Mouse (Mus musculus): Measurements from ENCODE around the gene Hspb6. TPM values are rescaled to one million over a fixed set of nuclear protein-coding genes. Genes with fewer than 3 reads are reported as not detected.

Hspb6 gene
- polyA plus RNA-seq, 1 experiment = 129 TPM

DNA sequence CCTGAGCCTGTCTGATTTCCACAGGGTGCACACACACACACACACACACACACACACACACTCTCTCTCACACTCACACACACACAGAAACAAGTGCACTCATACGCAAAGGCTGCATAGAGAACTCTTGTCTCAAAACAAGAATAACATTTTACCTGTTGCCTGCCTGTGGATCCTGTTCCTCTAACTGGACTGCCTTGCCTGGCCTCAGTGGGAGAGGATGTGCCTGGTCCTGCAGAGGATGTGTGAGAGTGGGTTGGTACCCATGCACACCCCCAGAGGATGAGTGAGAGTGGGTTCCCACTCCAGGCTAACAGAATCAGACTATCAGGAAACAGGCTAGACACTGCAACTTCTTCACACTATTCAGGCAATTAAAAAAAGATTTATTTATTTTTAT lies 1.4 kb upstream of the Hspb6 start:
- no peak for DNase-seq
- TF ChIP-seq CTCF (IDR thresholded peaks at IDR 0.05; ENCODE audit: insufficient read depth, low read length) = no peak
- no peak for TF ChIP-seq POLR2A (IDR thresholded peaks at IDR 0.05; ENCODE audit: borderline replicate concordance, extremely low read depth, low read depth, low read length)
- Histone ChIP-seq H3K4me3 (replicated peaks; ENCODE audit: extremely low read depth, low read depth, low read length) (no peak overlapping the region), H3K4me1 (ENCODE audit: control insufficient read depth, insufficient read depth, low read length) (no peaks in the 10 kb centered on the region)
- WGBS = 92% methylated on average over 1 of the region's 1 CpGs

DNA sequence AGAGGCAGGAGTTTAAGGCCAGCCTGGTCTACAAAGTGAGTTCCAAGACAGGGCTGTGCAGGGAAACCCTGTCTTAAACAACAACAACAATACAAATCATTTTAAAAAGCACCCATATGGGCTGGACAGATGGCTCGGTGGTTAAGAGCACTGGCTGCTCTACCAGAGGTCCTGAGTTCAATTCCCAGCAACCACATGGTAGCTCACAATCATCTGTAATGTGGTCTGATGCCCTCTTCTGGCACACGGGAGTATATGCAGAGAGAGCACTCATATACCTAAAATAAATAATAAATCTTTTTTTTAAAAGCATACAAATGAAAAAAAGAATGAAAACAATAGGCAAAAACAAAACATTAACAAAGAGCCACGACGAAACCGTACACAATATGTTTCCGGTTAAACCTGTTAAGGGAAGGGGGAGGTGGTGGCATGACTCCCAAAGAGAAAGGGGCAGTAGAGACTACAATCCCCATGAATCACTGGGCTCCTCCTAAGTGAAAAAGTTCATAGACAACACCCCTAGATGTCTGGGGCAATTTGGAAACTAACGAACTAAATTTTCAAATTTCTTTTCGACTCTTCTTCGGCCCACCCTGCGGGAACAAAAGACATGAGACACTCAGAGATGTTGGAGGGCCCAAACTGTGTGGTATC lies 405 bp upstream of the Hspb6 start:
- DNase-seq = no peak
- TF ChIP-seq CTCF (IDR thresholded peaks at IDR 0.05; ENCODE audit: insufficient read depth, low read length) (0 out of 2 replicates have a peak, but pooled peaks have one; percentile 4), POLR2A (IDR thresholded peaks at IDR 0.05; ENCODE audit: borderline replicate concordance, extremely low read depth, low read depth, low read length) (no peak)
- Histone ChIP-seq H3K4me3 (replicated peaks; ENCODE audit: extremely low read depth, low read depth, low read length) (peak overlapping the region; percentile 84), H3K4me1 (ENCODE audit: control insufficient read depth, insufficient read depth, low read length) (no peaks in the 10 kb centered on the region)
- WGBS = 1% methylated on average over 10 of the region's 10 CpGs

DNA sequence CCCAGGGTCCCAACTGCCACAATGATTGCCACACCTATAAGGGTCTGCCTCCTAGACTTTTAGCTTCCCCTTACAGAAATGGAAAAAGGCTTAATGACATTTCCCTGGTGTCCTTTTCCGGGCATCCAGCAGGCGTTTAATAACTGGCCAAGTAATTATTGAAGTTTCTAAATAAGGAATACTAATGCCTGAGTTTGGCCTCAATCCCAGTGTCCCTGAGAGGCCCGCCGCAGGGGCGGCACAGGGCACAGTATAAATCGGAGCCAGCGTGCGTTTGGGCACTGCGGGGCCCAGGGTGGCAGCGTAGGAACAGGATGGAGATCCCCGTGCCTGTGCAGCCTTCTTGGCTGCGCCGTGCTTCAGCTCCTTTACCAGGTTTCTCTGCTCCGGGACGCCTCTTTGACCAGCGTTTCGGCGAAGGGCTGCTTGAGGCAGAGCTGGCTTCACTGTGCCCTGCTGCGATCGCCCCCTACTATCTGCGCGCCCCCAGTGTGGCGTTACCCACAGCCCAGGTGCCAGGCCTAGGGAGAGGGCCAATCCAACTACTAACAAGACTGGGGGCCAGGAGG lies 1.1 kb downstream of the Hspb6 start:
- Histone ChIP-seq H3K4me1 (ENCODE audit: control insufficient read depth, insufficient read depth, low read length) (no peaks in the 10 kb centered on the region), H3K4me3 (replicated peaks; ENCODE audit: extremely low read depth, low read depth, low read length) (peak overlapping the region; percentile 35)
- peak; percentile 47 for DNase-seq
- TF ChIP-seq POLR2A (IDR thresholded peaks at IDR 0.05; ENCODE audit: borderline replicate concordance, extremely low read depth, low read depth, low read length) (peak; percentile 48; the same call in 1 of the 2 replicates), CTCF (IDR thresholded peaks at IDR 0.05; ENCODE audit: insufficient read depth, low read length) (no peak)
- 2% methylated on average over 23 of the region's 23 CpGs for WGBS

DNA sequence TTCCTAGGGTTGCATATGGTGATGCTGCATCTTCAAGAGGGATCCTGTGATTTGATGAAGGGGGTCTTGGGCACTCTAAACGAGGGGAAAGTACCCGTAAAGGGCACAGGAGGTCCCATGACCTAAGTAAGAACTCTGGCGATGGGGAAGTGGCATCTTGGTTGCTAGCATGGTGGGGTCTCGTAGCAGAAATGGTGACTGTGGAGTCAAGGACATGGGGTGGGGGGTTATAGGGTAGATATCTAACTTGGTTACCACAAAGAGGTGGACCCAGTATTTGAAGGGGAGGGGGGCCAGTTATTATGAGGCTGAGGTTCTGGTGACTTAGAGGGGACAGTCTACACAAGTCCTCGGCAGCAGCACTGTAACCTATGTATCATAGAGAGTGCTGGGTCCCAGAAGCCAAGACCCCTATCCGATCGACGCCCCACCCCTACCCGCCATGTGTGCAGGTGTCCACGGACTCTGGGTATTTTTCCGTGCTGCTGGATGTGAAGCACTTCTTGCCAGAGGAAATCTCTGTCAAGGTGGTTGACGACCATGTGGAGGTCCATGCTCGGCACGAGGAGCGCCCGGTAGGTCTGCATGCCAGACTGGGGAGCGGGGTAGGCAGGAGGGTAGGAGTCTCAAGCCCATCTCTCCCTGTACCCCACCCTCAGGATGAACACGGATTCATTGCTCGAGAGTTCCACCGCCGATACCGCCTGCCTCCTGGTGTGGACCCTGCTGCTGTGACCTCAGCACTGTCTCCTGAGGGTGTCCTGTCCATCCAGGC lies 2.0 kb downstream of the Hspb6 start:
- 81% methylated on average over 22 of the region's 22 CpGs for WGBS

DNA sequence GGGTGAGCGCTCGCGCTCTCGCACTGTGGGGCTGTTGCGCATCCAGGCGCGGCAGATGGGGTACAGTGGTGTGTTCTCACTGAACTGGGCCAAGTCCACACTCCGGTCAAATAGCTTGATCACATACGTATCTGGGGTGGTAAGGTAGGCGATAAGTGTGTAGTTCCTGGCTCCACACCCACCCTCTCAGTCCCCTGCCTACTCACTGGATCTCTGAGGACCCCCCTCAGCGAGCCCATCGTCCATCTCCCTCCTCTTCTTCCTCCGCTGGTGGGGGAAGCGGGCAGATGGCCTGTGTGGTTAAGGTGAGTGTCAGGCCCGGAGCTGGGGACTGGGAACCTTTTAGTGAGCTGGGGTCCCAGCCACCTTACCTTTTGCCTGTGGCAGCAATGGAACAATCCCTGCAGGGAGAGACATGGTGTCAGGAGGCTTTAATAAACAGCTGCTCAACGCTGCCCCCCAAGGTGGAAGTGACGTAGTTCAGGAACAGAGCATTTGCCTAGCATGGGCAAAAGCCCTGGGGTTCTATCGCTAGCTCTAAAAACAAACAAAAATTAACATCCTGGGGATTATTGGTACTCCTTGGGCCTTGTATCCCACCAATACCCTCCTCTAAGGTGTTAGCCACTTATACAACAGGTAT lies 5.0 kb downstream of the Hspb6 start:
- TF ChIP-seq POLR2A (IDR thresholded peaks at IDR 0.05; ENCODE audit: borderline replicate concordance, extremely low read depth, low read depth, low read length) (no peak), CTCF (IDR thresholded peaks at IDR 0.05; ENCODE audit: insufficient read depth, low read length) (no peak)
- Histone ChIP-seq H3K4me3 (replicated peaks; ENCODE audit: extremely low read depth, low read depth, low read length) (no peak overlapping the region), H3K4me1 (ENCODE audit: control insufficient read depth, insufficient read depth, low read length) (peaks cover 5% of the 10 kb centered on the region)
- no peak for DNase-seq
- whole genome bisulfite sequencing = 93% methylated on average over 18 of the region's 18 CpGs

More for the DNA sequence above, 2.0 kb downstream of the Hspb6 start:
- no peak overlapping the region for H3K4me3 ChIP-seq (replicated peaks; ENCODE audit: extremely low read depth, low read depth, low read length)
- TF ChIP-seq POLR2A (IDR thresholded peaks at IDR 0.05; ENCODE audit: borderline replicate concordance, extremely low read depth, low read depth, low read length) (no peak), CTCF (IDR thresholded peaks at IDR 0.05; ENCODE audit: insufficient read depth, low read length) (no peak)
- DNase-seq = no peak
- peaks cover 4% of the 10 kb centered on the region for H3K4me1 ChIP-seq (ENCODE audit: control insufficient read depth, insufficient read depth, low read length)

DNA sequence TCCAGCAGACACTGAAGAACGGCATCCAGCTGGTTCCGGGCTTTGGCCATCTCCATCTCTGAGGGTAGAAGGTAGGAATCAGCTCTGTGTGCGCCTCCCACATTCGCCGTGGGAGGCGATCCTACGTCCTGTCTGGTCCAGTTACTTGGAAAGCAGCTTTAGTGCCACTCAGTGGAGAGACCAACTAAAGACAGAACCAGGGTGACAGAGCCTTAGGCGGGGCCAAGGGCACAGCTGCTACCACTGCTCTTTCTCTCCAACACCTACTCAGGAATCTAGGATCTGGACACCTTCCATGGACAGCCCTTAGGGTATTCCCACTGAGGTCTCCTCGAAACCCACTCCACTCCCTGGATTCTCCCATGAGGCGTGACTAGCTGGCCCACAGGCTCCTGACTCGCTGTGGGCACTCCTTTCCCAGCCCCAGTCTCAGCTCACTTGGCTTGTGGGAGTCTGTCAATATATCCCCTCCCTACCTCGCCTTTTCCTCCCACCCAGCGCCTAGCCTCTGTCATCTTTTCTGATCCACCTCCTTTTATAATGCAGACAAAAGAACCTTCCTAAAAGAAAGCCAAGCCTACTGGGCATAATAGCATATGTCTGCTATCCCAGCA lies 6.0 kb downstream of the Hspb6 start:
- H3K4me1 ChIP-seq (ENCODE audit: control insufficient read depth, insufficient read depth, low read length) = peaks cover 5% of the 10 kb centered on the region
- 81% methylated on average over 13 of the region's 13 CpGs for WGBS
- DNase-seq = no peak
- TF ChIP-seq CTCF (IDR thresholded peaks at IDR 0.05; ENCODE audit: insufficient read depth, low read length) (no peak), POLR2A (IDR thresholded peaks at IDR 0.05; ENCODE audit: borderline replicate concordance, extremely low read depth, low read depth, low read length) (no peak)
- no peak overlapping the region for H3K4me3 ChIP-seq (replicated peaks; ENCODE audit: extremely low read depth, low read depth, low read length)

DNA sequence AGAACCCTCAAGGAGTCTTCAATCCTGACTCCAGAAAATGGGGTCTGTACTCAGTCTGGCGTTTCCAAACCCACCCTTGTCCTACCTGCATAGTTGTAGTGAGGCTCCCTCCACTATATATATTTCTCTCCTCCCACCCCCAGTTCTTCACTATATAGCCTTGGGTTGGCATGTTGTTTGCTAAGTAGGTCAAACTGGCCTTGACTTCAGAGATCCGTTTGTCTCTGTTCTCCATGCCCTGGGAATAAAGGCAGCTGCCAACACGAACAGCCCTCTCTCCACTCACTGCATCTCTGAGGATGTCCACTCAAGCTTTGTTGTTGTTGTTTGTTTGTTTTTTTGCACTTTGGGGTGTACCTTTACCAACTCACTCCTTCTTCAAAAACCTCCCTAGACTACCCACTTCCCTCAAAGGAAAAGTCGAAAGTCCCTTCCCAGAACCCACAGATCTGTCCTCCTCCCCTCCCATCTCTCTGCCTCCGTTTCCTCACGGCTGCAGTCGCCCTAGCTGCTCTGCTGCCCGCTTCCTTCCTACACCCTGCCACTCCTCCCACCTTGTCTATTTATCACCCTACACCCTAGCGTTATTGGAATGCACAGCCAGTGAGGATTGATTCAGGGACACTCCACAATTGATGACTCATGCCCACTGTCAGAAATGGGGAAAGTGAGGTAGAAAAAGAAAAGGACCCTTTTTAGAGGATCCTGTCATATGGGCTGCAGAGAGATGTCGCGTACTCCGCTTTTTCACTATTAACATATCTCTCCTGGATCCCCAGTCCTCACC lies 6.9 kb downstream of the Hspb6 start:
- 8% methylated on average over 12 of the region's 12 CpGs for WGBS
- no peak for DNase-seq
- Histone ChIP-seq H3K4me3 (replicated peaks; ENCODE audit: extremely low read depth, low read depth, low read length) (peak overlapping the region; percentile 68), H3K4me1 (ENCODE audit: control insufficient read depth, insufficient read depth, low read length) (peaks cover 6% of the 10 kb centered on the region)
- TF ChIP-seq CTCF (IDR thresholded peaks at IDR 0.05; ENCODE audit: insufficient read depth, low read length) (no peak), POLR2A (IDR thresholded peaks at IDR 0.05; ENCODE audit: borderline replicate concordance, extremely low read depth, low read depth, low read length) (no peak)

DNA sequence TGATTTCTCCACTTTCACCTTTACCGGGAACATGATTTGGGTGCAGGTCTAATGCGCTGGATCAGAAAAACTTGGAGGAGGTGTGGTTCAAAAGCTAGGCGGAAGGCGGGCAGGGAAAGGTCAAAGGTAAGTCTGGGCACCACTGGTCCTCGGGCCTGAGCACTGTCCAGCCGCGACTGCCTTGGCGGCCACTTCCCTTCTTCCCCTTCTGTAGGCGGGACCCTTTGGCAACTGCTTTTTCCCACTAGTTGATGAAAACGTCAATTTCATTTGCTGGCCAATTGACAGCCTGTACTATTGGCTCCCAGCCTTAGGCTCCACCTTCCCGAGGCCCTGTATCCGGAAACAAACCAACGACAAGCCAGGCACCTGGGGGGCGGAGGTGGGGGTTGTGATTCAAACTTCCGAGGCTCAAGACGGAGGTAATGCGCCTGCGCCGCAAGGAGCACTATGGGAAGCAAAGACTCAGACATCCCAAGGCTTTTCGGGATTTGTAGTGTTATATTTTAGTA lies 7.5 kb downstream of the Hspb6 start, which contains the start of gene Lin37:
TSS of gene Lin37 (minus strand) at position 396 of the 512 bp plus-strand sequence.
- Histone ChIP-seq H3K4me1 (ENCODE audit: control insufficient read depth, insufficient read depth, low read length) (peaks cover 8% of the 10 kb centered on the region), H3K4me3 (replicated peaks; ENCODE audit: extremely low read depth, low read depth, low read length) (peak within 1 kb of the TSS; percentile 68)
- TF ChIP-seq CTCF (IDR thresholded peaks at IDR 0.05; ENCODE audit: insufficient read depth, low read length) (no peak), POLR2A (IDR thresholded peaks at IDR 0.05; ENCODE audit: borderline replicate concordance, extremely low read depth, low read depth, low read length) (peak; percentile 89; the same call in 1 of the 2 replicates)
- peak; percentile 92 for DNase-seq
- WGBS = under 1% methylated on average over 20 of the region's 20 CpGs

Measured in lung, adult 2 months (tissue).